Mouse (Mus musculus): ENCODE results near the gene AI481877. TPM values are rescaled to one million over a fixed set of nuclear protein-coding genes. Genes with fewer than 3 reads are reported as not detected.
"Not testable (repeated sequence)": the region's sequence is repeated elsewhere in the genome, so short reads cannot be mapped to it uniquely, and the experiment has no call there.

The AI481877 gene
- polyA plus RNA-seq (2015; fragmentation: Nextera tagmentation; extraction: Ambion mirVana): not detected in 2 replicates

DNA sequence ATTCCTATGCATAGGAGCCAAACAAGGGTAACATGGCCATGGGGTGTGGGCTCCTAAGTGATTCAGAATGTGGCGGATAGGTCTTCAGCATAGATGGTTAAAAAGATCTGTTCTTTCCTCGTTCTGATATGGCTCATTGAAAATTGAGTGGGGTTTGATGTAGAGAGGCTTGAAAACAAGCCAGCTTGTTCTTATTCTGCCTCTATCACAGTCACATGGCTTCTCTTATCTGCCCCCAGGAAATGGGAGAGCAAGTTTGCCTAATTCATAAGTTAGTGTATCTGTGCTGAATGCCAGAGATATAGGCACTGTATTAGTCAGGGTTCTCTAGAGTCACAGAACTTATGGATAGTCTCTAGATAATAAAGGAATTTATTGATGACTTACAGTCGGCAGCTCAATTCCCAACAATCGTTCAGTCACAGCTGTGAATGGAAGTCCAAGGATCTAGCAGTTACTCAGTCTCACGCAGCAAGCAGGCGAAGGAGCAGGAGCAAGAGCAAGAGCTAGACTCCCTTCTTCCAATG is at the start of gene AI481877:
AI481877 (minus strand) TSS at position 477 of the 527 bp plus-strand sequence.
- not testable (repeated sequence) for H3K9ac ChIP-seq; H3K9me3 ChIP-seq; H3K4me3 ChIP-seq; H3K4me1 ChIP-seq; ATAC-seq (ENCODE audit: extremely low read depth, insufficient number of reproducible peaks, low FRiP score, low TSS enrichment); H3K36me3 ChIP-seq; H3K4me2 ChIP-seq; H3K27ac ChIP-seq (replicated peaks); H3K27me3 ChIP-seq (replicated peaks)
- 80% methylated on average over 3 of the region's 6 CpGs for WGBS

DNA sequence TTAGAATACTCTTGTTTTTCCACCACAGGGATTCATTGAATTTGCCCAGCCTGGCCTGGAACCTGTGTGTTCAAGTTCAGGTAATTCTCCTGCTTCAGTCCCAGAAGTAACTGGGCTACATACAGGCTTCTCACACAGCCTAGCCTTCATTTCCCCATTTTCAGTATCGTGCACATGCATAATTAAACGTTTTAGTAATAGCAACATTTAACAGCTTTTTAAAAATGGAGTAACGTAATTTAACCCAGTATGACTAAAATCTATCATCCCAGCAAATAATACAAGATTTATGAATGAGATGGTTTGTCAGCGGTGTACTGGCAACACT is 49.7 kb upstream of the AI481877 start:
- no peak for ATAC-seq (ENCODE audit: extremely low read depth, insufficient number of reproducible peaks, low FRiP score, low TSS enrichment)
- Histone ChIP-seq H3K4me1 (peaks cover 20% of the 10 kb centered on the region), H3K4me3 (peak overlapping the region; percentile 83), H3K27ac (replicated peaks) (peak overlapping the region; percentile 95), H3K9me3 (no peaks in the 10 kb centered on the region), H3K9ac (peak overlapping the region; percentile 99), H3K27me3 (replicated peaks) (no peaks in the 10 kb centered on the region), H3K36me3 (no peaks in the 10 kb centered on the region), H3K4me2 (peak overlapping the region; percentile 77)
- 29% methylated on average over 4 of the region's 4 CpGs for WGBS

DNA sequence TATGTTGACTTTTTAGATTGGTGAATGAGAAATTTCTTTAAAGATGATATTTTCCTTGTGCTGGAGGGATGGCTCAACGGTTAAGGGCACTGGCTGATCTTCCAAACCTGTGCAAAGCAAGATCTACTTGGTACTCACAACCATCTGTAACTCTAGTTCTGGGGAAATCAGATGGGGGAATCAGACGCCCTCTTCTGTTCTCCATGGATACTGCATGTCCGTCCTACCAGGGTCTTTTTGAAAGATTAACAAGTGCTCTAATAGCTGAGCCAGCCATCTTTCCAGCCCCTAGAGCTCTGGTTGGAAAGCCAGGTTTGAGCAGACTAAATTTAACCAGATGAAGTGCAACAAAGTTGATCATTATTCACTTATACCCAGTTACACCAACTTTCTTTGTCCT is 48.5 kb upstream of the AI481877 start:
- ATAC-seq (ENCODE audit: extremely low read depth, insufficient number of reproducible peaks, low FRiP score, low TSS enrichment): no peak
- H3K9me3 ChIP-seq: no peaks in the 10 kb centered on the region
- WGBS: 30% methylated on average over 3 of the region's 3 CpGs
- no peaks in the 10 kb centered on the region for H3K36me3 ChIP-seq
- H3K4me3 ChIP-seq: no peak overlapping the region
- peaks cover 20% of the 10 kb centered on the region for H3K4me1 ChIP-seq
- H3K4me2 ChIP-seq: no peak overlapping the region
- no peak overlapping the region for H3K27ac ChIP-seq (replicated peaks)
- H3K27me3 ChIP-seq (replicated peaks): no peaks in the 10 kb centered on the region
- no peak overlapping the region for H3K9ac ChIP-seq

GRCm38 (mm10) chr4:59185671-59186070 is 46.9 kb upstream of the AI481877 start:
- no peaks in the 10 kb centered on the region for H3K27me3 ChIP-seq (replicated peaks)
- no peak overlapping the region for H3K4me2 ChIP-seq
- no peak overlapping the region for H3K4me3 ChIP-seq
- no peaks in the 10 kb centered on the region for H3K9me3 ChIP-seq
- H3K27ac ChIP-seq (replicated peaks): no peak overlapping the region
- H3K4me1 ChIP-seq: peaks cover 10% of the 10 kb centered on the region
- 68% methylated on average over 3 of the region's 3 CpGs for WGBS
- no peak overlapping the region for H3K9ac ChIP-seq
- no peak for ATAC-seq (ENCODE audit: extremely low read depth, insufficient number of reproducible peaks, low FRiP score, low TSS enrichment)
- no peaks in the 10 kb centered on the region for H3K36me3 ChIP-seq

- ATAC-seq (ENCODE audit: extremely low read depth, insufficient number of reproducible peaks, low FRiP score, low TSS enrichment): no peak
Measured at GRCm38 (mm10) chr4:59181320-59182271, 42.8 kb upstream of the AI481877 start.

DNA sequence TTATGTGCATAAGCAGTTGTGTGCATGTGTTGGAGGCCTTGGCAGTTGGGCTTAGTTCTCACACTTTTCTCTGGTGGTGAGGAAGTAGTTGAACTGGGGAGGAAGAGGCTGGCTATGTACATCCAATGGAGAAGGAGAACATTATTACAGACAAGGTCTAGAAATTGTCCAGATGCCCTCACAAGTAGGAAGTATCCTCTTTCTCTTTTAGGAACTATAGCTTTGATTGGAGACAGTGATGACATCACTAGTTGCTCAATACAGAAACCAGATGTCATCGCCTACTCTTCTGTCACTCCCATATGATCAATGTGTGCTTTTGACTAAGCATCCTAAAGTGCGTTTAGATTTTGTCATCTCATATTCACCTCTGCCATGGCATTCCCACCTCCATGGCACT is 38.8 kb upstream of the AI481877 start:
- no peak for ATAC-seq (ENCODE audit: extremely low read depth, insufficient number of reproducible peaks, low FRiP score, low TSS enrichment)
- no peak overlapping the region for H3K9ac ChIP-seq
- no peaks in the 10 kb centered on the region for H3K9me3 ChIP-seq
- H3K4me1 ChIP-seq: peaks cover 22% of the 10 kb centered on the region
- H3K36me3 ChIP-seq: no peaks in the 10 kb centered on the region
- 0 out of 2 replicates have a peak, but pooled peaks cover 3% of the 10 kb centered on the region for H3K27me3 ChIP-seq (replicated peaks)
- 73% methylated on average over 2 of the region's 2 CpGs for WGBS
- no peak overlapping the region for H3K4me2 ChIP-seq
- no peak overlapping the region for H3K4me3 ChIP-seq
- no peak overlapping the region for H3K27ac ChIP-seq (replicated peaks)

More at GRCm38 (mm10) chr4:59181320-59182271, 42.8 kb upstream of the AI481877 start:
- no peak overlapping the region for H3K4me2 ChIP-seq
- 0 out of 2 replicates have a peak, but pooled peaks cover 3% of the 10 kb centered on the region for H3K27me3 ChIP-seq (replicated peaks)
- no peaks in the 10 kb centered on the region for H3K9me3 ChIP-seq
- WGBS: 55% methylated on average over 5 of the region's 5 CpGs
- no peaks in the 10 kb centered on the region for H3K36me3 ChIP-seq
- H3K9ac ChIP-seq: no peak overlapping the region
- no peak overlapping the region for H3K27ac ChIP-seq (replicated peaks)
- no peaks in the 10 kb centered on the region for H3K4me1 ChIP-seq
- H3K4me3 ChIP-seq: no peak overlapping the region

DNA sequence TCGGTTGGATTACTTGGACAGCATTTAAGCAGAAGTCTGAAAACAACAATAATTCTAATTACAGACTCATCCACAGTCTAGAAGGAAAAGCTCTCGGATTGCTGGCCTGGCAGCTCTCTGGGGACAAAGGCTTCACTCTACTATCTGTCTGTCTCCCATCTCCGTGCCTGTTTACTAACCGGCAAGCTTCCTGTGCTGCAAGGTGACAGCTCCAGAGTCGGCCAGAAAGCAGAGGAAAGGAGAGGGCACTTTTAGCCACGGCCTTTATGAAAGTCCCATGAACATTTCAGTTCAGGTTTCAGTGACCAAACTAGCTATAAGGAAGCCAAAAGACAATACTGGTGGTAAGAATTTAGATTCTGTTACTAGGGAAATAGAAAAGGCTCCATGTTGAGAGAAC is 37.1 kb upstream of the AI481877 start:
- 29% methylated on average over 6 of the region's 6 CpGs for WGBS

GRCm38 (mm10) chr4:59175003-59175402 is 36.2 kb upstream of the AI481877 start:
- Histone ChIP-seq H3K4me2 (0 out of 2 replicates have a peak overlapping the region, but pooled peaks have one; percentile 11), H3K9ac (no peak overlapping the region), H3K27ac (replicated peaks) (no peak overlapping the region; the same call in 1 of the 2 replicates), H3K27me3 (replicated peaks) (0 out of 2 replicates have a peak, but pooled peaks cover 3% of the 10 kb centered on the region), H3K9me3 (no peaks in the 10 kb centered on the region), H3K4me3 (no peak overlapping the region), H3K36me3 (no peaks in the 10 kb centered on the region), H3K4me1 (peaks cover 23% of the 10 kb centered on the region)
- peak; percentile 61; the same call in 1 of the 2 replicates for ATAC-seq (ENCODE audit: extremely low read depth, insufficient number of reproducible peaks, low FRiP score, low TSS enrichment)
- 15% methylated on average over 4 of the region's 4 CpGs for WGBS

More for the DNA sequence above, 37.1 kb upstream of the AI481877 start:
- H3K9ac ChIP-seq: no peak overlapping the region
- H3K4me1 ChIP-seq: peaks cover 23% of the 10 kb centered on the region
- H3K36me3 ChIP-seq: no peaks in the 10 kb centered on the region
- no peaks in the 10 kb centered on the region for H3K9me3 ChIP-seq
- 0 out of 2 replicates have a peak, but pooled peaks cover 3% of the 10 kb centered on the region for H3K27me3 ChIP-seq (replicated peaks)
- no peak overlapping the region for H3K4me2 ChIP-seq
- ATAC-seq (ENCODE audit: extremely low read depth, insufficient number of reproducible peaks, low FRiP score, low TSS enrichment): no peak
- no peak overlapping the region for H3K27ac ChIP-seq (replicated peaks)
- no peak overlapping the region for H3K4me3 ChIP-seq

DNA sequence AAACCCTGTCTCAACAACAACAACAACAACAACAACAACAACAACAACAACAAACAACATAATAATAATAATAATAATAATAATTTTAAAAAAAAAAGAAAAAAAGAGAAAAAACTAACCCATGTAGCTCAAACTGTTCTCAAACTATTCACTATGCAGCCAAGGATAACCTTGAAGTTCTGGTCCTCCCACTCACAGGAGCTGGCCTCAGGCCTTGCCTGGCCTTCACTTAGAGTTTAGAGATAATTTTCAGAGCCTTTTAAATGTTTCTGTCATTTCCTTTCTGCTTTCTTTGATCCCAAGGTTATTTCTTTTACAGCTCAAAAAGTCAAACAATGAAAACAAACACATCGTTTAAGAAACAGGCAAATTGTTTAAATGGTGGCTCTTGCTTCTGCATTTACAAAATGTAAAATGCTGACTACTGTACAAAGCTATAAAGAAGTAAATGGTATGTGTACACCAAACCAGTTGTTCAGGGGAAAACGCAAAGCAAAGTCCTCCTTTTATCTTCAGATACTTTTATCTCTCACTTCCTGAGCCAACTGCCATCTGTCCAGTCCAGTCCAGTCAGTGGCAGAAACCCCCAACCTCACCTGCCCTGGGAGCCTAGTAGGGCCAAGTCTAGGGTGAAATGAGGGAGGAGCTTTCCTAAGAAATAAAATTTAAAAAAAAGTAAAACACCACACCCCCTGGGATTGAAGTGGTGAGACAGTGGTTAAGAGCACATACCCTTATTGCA is 34.6 kb upstream of the AI481877 start:
- Histone ChIP-seq H3K9ac (no peak overlapping the region), H3K4me1 (peaks cover 23% of the 10 kb centered on the region), H3K27me3 (replicated peaks) (no peaks in the 10 kb centered on the region), H3K4me2 (no peak overlapping the region), H3K4me3 (no peak overlapping the region), H3K9me3 (no peaks in the 10 kb centered on the region), H3K27ac (replicated peaks) (no peak overlapping the region), H3K36me3 (no peaks in the 10 kb centered on the region)
- WGBS: 46% methylated on average over 2 of the region's 2 CpGs
- ATAC-seq (ENCODE audit: extremely low read depth, insufficient number of reproducible peaks, low FRiP score, low TSS enrichment): no peak

DNA sequence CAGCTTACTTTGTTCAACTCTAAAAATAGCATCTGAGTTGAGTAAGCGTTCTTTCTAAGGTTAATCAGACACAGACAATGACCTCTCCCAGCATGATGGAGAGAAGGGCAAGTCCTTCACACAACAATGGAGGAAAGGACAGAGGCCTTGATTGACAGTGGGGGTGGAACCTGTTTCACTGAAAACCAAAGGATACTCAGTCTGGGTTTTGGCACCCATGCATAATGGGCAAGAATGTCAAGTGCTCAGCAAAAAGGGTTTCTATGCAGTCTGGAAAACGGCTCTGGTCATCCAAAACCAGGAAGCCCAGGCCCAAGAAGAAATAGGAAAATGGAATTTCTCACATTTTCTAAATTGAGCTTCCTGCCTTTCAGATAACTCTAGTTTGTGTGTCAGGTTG is 33.8 kb upstream of the AI481877 start:
- Histone ChIP-seq H3K9ac (no peak overlapping the region), H3K4me3 (no peak overlapping the region), H3K4me2 (no peak overlapping the region), H3K27me3 (replicated peaks) (no peaks in the 10 kb centered on the region), H3K36me3 (no peaks in the 10 kb centered on the region), H3K4me1 (peaks cover 23% of the 10 kb centered on the region), H3K9me3 (no peaks in the 10 kb centered on the region), H3K27ac (replicated peaks) (no peak overlapping the region)
- WGBS: 40% methylated on average over 2 of the region's 2 CpGs
- no peak for ATAC-seq (ENCODE audit: extremely low read depth, insufficient number of reproducible peaks, low FRiP score, low TSS enrichment)

GRCm38 (mm10) chr4:59169981-59170380 is 31.2 kb upstream of the AI481877 start:
- Histone ChIP-seq H3K36me3 (no peaks in the 10 kb centered on the region), H3K27me3 (replicated peaks) (no peaks in the 10 kb centered on the region), H3K9ac (no peak overlapping the region), H3K27ac (replicated peaks) (no peak overlapping the region), H3K4me2 (no peak overlapping the region), H3K4me3 (no peak overlapping the region), H3K4me1 (peaks cover 12% of the 10 kb centered on the region), H3K9me3 (no peaks in the 10 kb centered on the region)
- no peak for ATAC-seq (ENCODE audit: extremely low read depth, insufficient number of reproducible peaks, low FRiP score, low TSS enrichment)
- 59% methylated on average over 5 of the region's 5 CpGs for WGBS

Measured in heart, embryonic 13.5 days (tissue).